ENCODE assay signal across 35 mouse cellular contexts in genomic region chr9:44240911-44241310, GRCm38 (mm10). TPM values are rescaled to one million over a fixed set of nuclear protein-coding genes. Genes with fewer than 3 reads are reported as not detected.
DNase-seq lines count a peak whose midpoint lies in the region; TF ChIP-seq lines count a peak whose summit lies in the region.
"Had no signal": no experiment of that assay in that cellular context is flagged by ENCODE, and none has a peak within 500 bp of the region (broad histone marks: within the 10 kb centered on the region; RNA-seq: fewer than 3 reads in every experiment).

No protein-coding gene starts in this region.

- no peaks in the 10 kb centered on the region for H3K36me3 ChIP-seq in thymus, adult 2 months (ENCODE audit: control insufficient read depth, insufficient read depth, low read length)
- H3K36me3 ChIP-seq: hindbrain, embryonic 13.5 days; limb, embryonic 13.5 days; midbrain, embryonic 10.5 days; midbrain, embryonic 15.5 days had no signal

- DNase-seq in lung, postnatal 36 days = peak; percentile 10
- no peak for DNase-seq in lung, postnatal 25 days (ENCODE audit: low spot score)
- no peak for DNase-seq in thymus, adult 2 months
- no peak for DNase-seq in thymus, postnatal 25 days
- DNase-seq in adrenal gland, adult 8-10 months = peak; percentile 80
- DNase-seq in adrenal gland, postnatal 25 days = peak; percentile 48
- DNase-seq in kidney, postnatal 4 days = no peak
- DNase-seq in kidney, adult 18-20 months = no peak
- DNase-seq: B cell, adult 2 months; cerebellum, adult 11-12 months; cerebellum, adult 9-11 months; gastrocnemius, adult 2 months; gastrocnemius, postnatal 36 days; heart, adult 18-20 months; heart, postnatal 36 days; kidney, postnatal 14 days; right cerebral cortex, postnatal 4 days had no signal

- WGBS in thymus, adult 2 months = 64% methylated on average over 5 of the region's 5 CpGs

- no peak for TF ChIP-seq POLR2A in thymus, adult 2 months (IDR thresholded peaks at IDR 0.05; ENCODE audit: control insufficient read depth, extremely low read depth, insufficient read depth, low read length, poor library complexity)

- no peaks in the 10 kb centered on the region for H3K27me3 ChIP-seq in thymus, adult 2 months (ENCODE audit: control insufficient read depth, insufficient read depth, low read length)
- H3K27me3 ChIP-seq: hindbrain, embryonic 13.5 days; limb, embryonic 13.5 days; midbrain, embryonic 15.5 days had no signal

- H3K4me3 ChIP-seq in thymus, adult 2 months (ENCODE audit: control insufficient read depth, insufficient read depth, low read length) = peak overlapping the region; percentile 20
- H3K4me3 ChIP-seq: erythroblast, embryonic 14.5 days; gastrocnemius, adult 2 months; hindbrain, embryonic 13.5 days; layer of hippocampus, adult 2 months; limb, embryonic 13.5 days; midbrain, embryonic 10.5 days; midbrain, embryonic 15.5 days had no signal

- TF ChIP-seq CTCF in thymus, adult 2 months (IDR thresholded peaks at IDR 0.05; ENCODE audit: borderline replicate concordance, control insufficient read depth, extremely low read depth, insufficient read depth, low read length, poor library complexity) = no peak

- peaks cover 58% of the 10 kb centered on the region for H3K4me1 ChIP-seq in thymus, adult 2 months (replicated peaks; ENCODE audit: control insufficient read depth, insufficient read depth, low read length)
- H3K4me1 ChIP-seq: hindbrain, embryonic 13.5 days; midbrain, embryonic 15.5 days had no signal

- H3K27ac ChIP-seq in thymus, adult 2 months (ENCODE audit: control insufficient read depth, insufficient read depth, low read length) = peak overlapping the region; percentile 83
- H3K27ac ChIP-seq: gastrocnemius, adult 2 months; hindbrain, embryonic 13.5 days; layer of hippocampus, adult 2 months; limb, embryonic 13.5 days; midbrain, embryonic 10.5 days; midbrain, embryonic 15.5 days had no signal

RNA-seq across cellular contexts. Expression of gene Ccdc153, which starts 0.4 kb away (rescaled TPM):
- polyA plus RNA-seq in thymus, adult 2 months (2012; rRNA removed) = 6.1 and 13.0 TPM in 2 replicates
- 10 to 100 TPM in 2 of 4 experiments, 1 to 10 TPM in 2; 3.9 to 18.0 (median 7.9) TPM for total RNA-seq in adrenal gland, adult 8-10 months (2022)
- 2.0 and 3.7 TPM in 2 replicates for total RNA-seq in adrenal gland, postnatal 25 days (2021)
- total RNA-seq: common myeloid progenitor, adult 5-6 weeks; gastrocnemius, adult 2 months; gastrocnemius, postnatal 36 days; heart, postnatal 36 days had no signal
- polyA plus RNA-seq: activated CD4-positive, CD25-positive, alpha-beta regulatory T cell, adult 4 months; erythroblast, embryonic 14.5 days; forebrain, embryonic 11.5 days; forebrain, embryonic 16.5 days; heart, embryonic 11.5 days; hindbrain, embryonic 13.5 days; intestine, postnatal 0 days; kidney, embryonic 14.5 days; limb, embryonic 13.5 days; liver, embryonic 11.5 days; liver, embryonic 16.5 days; midbrain, embryonic 10.5 days; midbrain, embryonic 15.5 days; neural tube, embryonic 11.5 days; spleen, adult 2 months; urinary bladder, adult 2 months had no signal

RNA-seq across cellular contexts. Expression of gene Cbl, which starts 7.1 kb away (rescaled TPM):
- 132 and 194 TPM in 2 replicates for polyA plus RNA-seq in thymus, adult 2 months (2012; rRNA removed)
- total RNA-seq in adrenal gland, adult 8-10 months (2022) = 10 to 100 TPM; 30.4 to 52.9 (median 40.1) TPM
- total RNA-seq in adrenal gland, postnatal 25 days (2021) = 32.7 and 36.2 TPM in 2 replicates

RNA-seq across cellular contexts. Expression of gene Pdzd3, which starts 10.4 kb away (rescaled TPM):
- 0.55 and 0.59 TPM in 2 replicates for polyA plus RNA-seq in thymus, adult 2 months (2012; rRNA removed)
- under 1 TPM in 3 of 4 experiments, not detected in 1; 0.24 to 0.27 (median 0.25) TPM for total RNA-seq in adrenal gland, adult 8-10 months (2022)
- 0.27 TPM in 1 of 2 replicates, not detected in the other for total RNA-seq in adrenal gland, postnatal 25 days (2021)
- total RNA-seq: common myeloid progenitor, adult 5-6 weeks had no signal
- polyA plus RNA-seq: erythroblast, embryonic 14.5 days; heart, embryonic 11.5 days; liver, embryonic 11.5 days; midbrain, embryonic 10.5 days; neural tube, embryonic 11.5 days had no signal

RNA-seq across cellular contexts. Expression of gene Nlrx1, which starts 27.5 kb away (rescaled TPM):
- polyA plus RNA-seq in thymus, adult 2 months (2012; rRNA removed) = 13.4 and 16.2 TPM in 2 replicates
- total RNA-seq in adrenal gland, adult 8-10 months (2022) = 10 to 100 TPM; 27.6 to 41.8 (median 34.2) TPM
- total RNA-seq in adrenal gland, postnatal 25 days (2021) = 18.5 and 34.8 TPM in 2 replicates

RNA-seq across cellular contexts. Expression of gene Abcg4, which starts 47.5 kb away (rescaled TPM):
- polyA plus RNA-seq in thymus, adult 2 months (2012; rRNA removed) = 1.2 and 2.7 TPM in 2 replicates
- 10 to 100 TPM; 39.3 to 51.3 (median 42.1) TPM for total RNA-seq in adrenal gland, adult 8-10 months (2022)
- total RNA-seq in adrenal gland, postnatal 25 days (2021) = 39.1 and 43.4 TPM in 2 replicates
- polyA plus RNA-seq: activated CD4-positive, CD25-positive, alpha-beta regulatory T cell, adult 4 months had no signal

Comparison
In these comparisons a context has a peak if more than half of its experiments do, and no peak if none do; other contexts are left out.
1. DNase-seq: peak in lung, postnatal 36 days (single experiment), adrenal gland, adult 8-10 months (single experiment) and adrenal gland, postnatal 25 days (single experiment); none in lung, postnatal 25 days (single experiment), thymus, adult 2 months (single experiment), thymus, postnatal 25 days (single experiment), kidney, postnatal 4 days (0 of 2) and kidney, adult 18-20 months (single experiment).